Mouse (Mus musculus): Measurements from ENCODE around the gene Fibin. TPM values are rescaled to one million over a fixed set of nuclear protein-coding genes. Genes with fewer than 3 reads are reported as not detected.

Fibin gene
- polyA plus RNA-seq, 1 experiment from 2014 or later, result 3.6 TPM

Other genes with a start within 250 kb of the Fibin start
- 0.08 TPM in 1 of 2 replicates, not detected in the other for gene Bbox1, start 48.6 kb downstream of the Fibin start, polyA plus RNA-seq (2015; fragmentation: Nextera tagmentation; extraction: Ambion mirVana)
- not detected in 2 replicates for gene Slc5a12, start 234.1 kb upstream of the Fibin start, polyA plus RNA-seq (2015; fragmentation: Nextera tagmentation; extraction: Ambion mirVana)

Measured in hindbrain, embryonic 13.5 days (tissue).